Mouse (Mus musculus): ENCODE data around the gene Tbxas1. TPM values are rescaled to one million over a fixed set of nuclear protein-coding genes. Genes with fewer than 3 reads are reported as not detected.

Gene Tbxas1
- polyA plus RNA-seq, 1 experiment from 2014 or later, result 0.37 TPM

- no peak for ATAC-seq
- H3K27me3 ChIP-seq, result no peaks in the 10 kb centered on the region
- POLR2A ChIA-PET, result no interaction called here
- in situ Hi-C loops (cut with MboI; ENCODE audit: low pct_unique_long_range_greater_than_20kb), result no loop called here
- TF ChIP-seq CTCF (IDR thresholded peaks at IDR 0.05), result peak; percentile 50
- DNase-seq (ENCODE audit: low read depth, low spot score), result no peak
- CTCF ChIA-PET, result no interaction called here
These were observed 231.6 kb downstream of the Tbxas1 start for GRCm38 (mm10) chr6:39106812-39107211.

GRCm38 (mm10) chr6:39112701-39113100 lies 237.5 kb downstream of the Tbxas1 start:
- no peak for TF ChIP-seq CTCF (IDR thresholded peaks at IDR 0.05)
- DNase-seq (ENCODE audit: low read depth, low spot score), result no peak
- POLR2A ChIA-PET, result no interaction called here
- no peak for ATAC-seq
- CTCF ChIA-PET, result no interaction called here
- no peaks in the 10 kb centered on the region for H3K27me3 ChIP-seq
- in situ Hi-C loops (cut with MboI; ENCODE audit: low pct_unique_long_range_greater_than_20kb), result no loop called here

- ATAC-seq, result no peak
- CTCF ChIA-PET, result interaction anchor here (1.4 kb wide), 1 partner anchor 11 kb away, joined by 4 read pairs; no protein-coding TSS in a partner anchor
- POLR2A ChIA-PET, result no interaction called here
- DNase-seq (ENCODE audit: low read depth, low spot score), result no peak
- no peak for TF ChIP-seq CTCF (IDR thresholded peaks at IDR 0.05)
- in situ Hi-C loops (cut with MboI; ENCODE audit: low pct_unique_long_range_greater_than_20kb), result no loop called here
- H3K27me3 ChIP-seq, result no peaks in the 10 kb centered on the region
These were observed 237.9 kb downstream of the Tbxas1 start for GRCm38 (mm10) chr6:39113141-39113540.

GRCm38 (mm10) chr6:39115438-39115837 lies 240.2 kb downstream of the Tbxas1 start:
- POLR2A ChIA-PET, result interaction anchor here (0.9 kb wide), 1 partner anchor 51 kb away, joined by 3 read pairs; no protein-coding TSS in a partner anchor

DNA sequence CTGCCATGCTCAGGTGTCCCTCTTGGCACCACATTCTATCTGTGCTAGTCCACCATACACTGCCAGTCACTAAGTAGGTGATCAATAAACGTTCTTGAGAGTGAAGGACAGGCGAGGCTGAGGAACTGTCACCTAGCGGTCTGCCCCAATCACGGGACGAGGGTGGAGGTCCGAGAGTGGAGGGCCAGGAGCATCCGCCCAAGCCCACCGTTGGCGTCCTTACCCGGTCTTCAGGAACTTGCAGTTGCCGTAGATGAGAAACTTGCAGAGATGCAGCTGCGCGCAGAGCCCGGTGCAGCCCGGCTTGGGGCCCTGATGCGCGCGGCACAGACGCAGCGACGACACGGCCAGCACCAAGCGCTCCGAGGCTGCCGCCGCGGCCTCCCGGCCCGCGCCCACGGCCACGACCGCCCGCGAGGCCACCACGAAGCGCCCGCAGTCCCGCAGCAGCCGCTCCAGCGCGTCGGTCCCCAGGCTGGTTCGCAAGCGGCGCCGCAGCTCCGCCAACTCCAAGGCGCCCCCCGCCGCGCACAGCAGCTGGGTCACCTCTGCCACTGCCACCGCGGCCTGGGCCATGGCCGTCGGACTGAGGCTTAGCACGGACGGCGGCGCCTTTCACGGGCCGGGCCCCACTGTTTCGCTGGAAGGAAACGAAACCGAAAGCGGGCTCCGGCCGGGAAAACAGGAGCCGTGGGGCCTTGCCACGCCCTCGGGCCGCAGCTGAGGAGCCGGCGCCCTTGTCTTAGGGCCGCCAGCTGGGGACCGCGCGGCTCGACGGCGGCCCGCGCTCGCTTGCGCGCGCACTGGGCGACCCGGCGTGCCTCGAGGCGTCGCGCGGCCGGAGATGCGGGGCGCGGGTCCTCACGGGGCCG lies 242.6 kb downstream of the Tbxas1 start, which contains the start of gene Parp12:
Parp12 (minus strand) TSS at position 766 of the 872 bp plus-strand sequence.
- no peaks in the 10 kb centered on the region for H3K27me3 ChIP-seq
- CTCF ChIA-PET, result interaction anchor here (0.7 kb wide), 1 partner anchor 10 kb away, joined by 3 read pairs; no protein-coding TSS in a partner anchor
- DNase-seq (ENCODE audit: low read depth, low spot score), result no peak
- POLR2A ChIA-PET, result no interaction called here
- peak; percentile 70 for ATAC-seq
- TF ChIP-seq CTCF (IDR thresholded peaks at IDR 0.05), result no peak
- in situ Hi-C loops (cut with MboI; ENCODE audit: low pct_unique_long_range_greater_than_20kb), result no loop called here

More at GRCm38 (mm10) chr6:39115438-39115837, 240.2 kb downstream of the Tbxas1 start:
- DNase-seq (ENCODE audit: low read depth, low spot score) (no peak), ATAC-seq (no peak)
- H3K27me3 ChIP-seq, result no peaks in the 10 kb centered on the region
- CTCF ChIA-PET, result no interaction called here
- in situ Hi-C loops (cut with MboI; ENCODE audit: low pct_unique_long_range_greater_than_20kb), result no loop called here
- no peak for TF ChIP-seq CTCF (IDR thresholded peaks at IDR 0.05)

GRCm38 (mm10) chr6:39118456-39118881 lies 243.3 kb downstream of the Tbxas1 start:
- TF ChIP-seq CTCF (IDR thresholded peaks at IDR 0.05), result no peak
- ATAC-seq, result no peak
- in situ Hi-C loops (cut with MboI; ENCODE audit: low pct_unique_long_range_greater_than_20kb), result no loop called here
- ChIA-PET POLR2A (no interaction called here), CTCF (no interaction called here)
- DNase-seq (ENCODE audit: low read depth, low spot score), result no peak
- H3K27me3 ChIP-seq, result no peaks in the 10 kb centered on the region

DNA sequence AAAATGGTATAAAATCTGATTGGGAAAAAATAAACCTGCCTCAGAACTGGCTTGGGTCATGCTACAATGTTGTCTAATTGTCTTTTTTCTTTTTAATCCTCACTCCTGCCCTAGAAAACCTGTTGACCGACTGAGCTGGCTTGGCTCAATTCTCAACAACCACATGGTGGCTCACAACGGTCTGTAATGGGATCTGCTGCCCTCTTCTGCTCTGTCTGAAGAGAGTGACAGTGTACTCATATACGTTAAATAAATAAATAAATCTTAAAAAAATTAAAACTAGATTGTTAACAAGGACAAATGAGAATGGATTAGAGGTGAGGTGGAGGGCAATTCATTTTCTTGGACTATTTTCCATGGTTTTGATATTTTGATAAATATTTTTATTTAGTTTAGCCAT lies 245.5 kb downstream of the Tbxas1 start:
- H3K27me3 ChIP-seq, result no peaks in the 10 kb centered on the region
- ATAC-seq (no peak), DNase-seq (ENCODE audit: low read depth, low spot score) (no peak)
- ChIA-PET POLR2A (interaction anchor here (0.8 kb wide), 1 partner anchor 12 kb away, joined by 3 read pairs; no protein-coding TSS in a partner anchor), CTCF (interaction anchor here (1.8 kb wide), 1 partner anchor 15 kb away, joined by 4 read pairs; no protein-coding TSS in a partner anchor)
- in situ Hi-C loops (cut with MboI; ENCODE audit: low pct_unique_long_range_greater_than_20kb), result no loop called here
- TF ChIP-seq CTCF (IDR thresholded peaks at IDR 0.05), result no peak

- TF ChIP-seq CTCF (IDR thresholded peaks at IDR 0.05), result no peak
- in situ Hi-C loops (cut with MboI; ENCODE audit: low pct_unique_long_range_greater_than_20kb), result no loop called here
- ChIA-PET CTCF (interaction anchor here (0.8 to 2.0 kb wide), 4 partner anchors 11 to 19 kb away, joined by 3 to 6 read pairs (median 4); no protein-coding TSS in a partner anchor), POLR2A (interaction anchor here (0.7 kb wide), 1 partner anchor 23 kb away, joined by 3 read pairs; no protein-coding TSS in a partner anchor)
- no peaks in the 10 kb centered on the region for H3K27me3 ChIP-seq
- DNase-seq (ENCODE audit: low read depth, low spot score) (no peak), ATAC-seq (peak; percentile 76)
These were observed 249.5 kb downstream of the Tbxas1 start for GRCm38 (mm10) chr6:39124719-39125118.

DNA sequence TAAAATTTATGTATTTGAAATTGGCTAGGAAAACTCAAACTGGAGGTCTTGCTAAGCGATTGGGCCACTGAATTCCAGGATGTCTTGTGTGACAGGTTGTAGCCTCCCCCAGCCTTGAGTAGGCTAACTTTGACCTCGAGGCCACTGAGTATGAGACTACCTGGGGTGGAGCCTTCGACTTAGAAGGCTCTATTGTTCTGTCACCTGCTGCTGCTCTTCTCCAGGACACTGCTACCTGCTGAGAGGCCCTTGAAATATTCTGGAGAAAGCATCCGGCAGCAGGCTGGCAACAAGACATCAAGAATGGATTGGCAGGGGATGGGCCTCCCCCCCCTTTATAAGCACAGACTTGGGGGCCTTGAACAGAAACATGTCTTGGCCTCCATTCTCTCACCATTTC lies 256.3 kb downstream of the Tbxas1 start:
- ATAC-seq, result no peak
- ChIA-PET CTCF (interaction anchor here (1.5 kb wide), 1 partner anchor 15 kb away, joined by 5 read pairs; no protein-coding TSS in a partner anchor), POLR2A (no interaction called here)
- DNase-seq (ENCODE audit: low read depth, low spot score), result no peak
- in situ Hi-C loops (cut with MboI; ENCODE audit: low pct_unique_long_range_greater_than_20kb), result no loop called here
- H3K27me3 ChIP-seq, result no peaks in the 10 kb centered on the region
- no peak for TF ChIP-seq CTCF (IDR thresholded peaks at IDR 0.05)

DNA sequence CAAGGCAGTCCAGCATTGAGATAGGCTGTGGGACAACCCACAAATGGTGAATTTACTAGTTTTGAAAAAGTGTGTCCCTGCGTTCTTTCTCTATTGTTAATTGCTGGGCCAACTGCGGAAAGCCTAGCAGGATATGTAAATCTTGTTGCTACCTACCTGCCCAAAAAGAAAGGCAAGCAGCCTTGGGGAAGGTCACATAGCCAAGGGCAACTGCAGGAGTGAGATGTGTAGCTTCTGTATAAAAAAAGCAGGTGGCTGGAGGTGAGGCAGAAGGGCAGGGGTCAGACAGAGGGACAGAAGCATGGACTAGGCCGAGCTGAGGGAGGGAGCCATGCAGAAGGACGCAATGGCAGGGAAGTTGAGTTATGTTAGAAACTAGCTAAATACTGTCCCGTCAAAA lies 257.4 kb downstream of the Tbxas1 start:
- no peak for ATAC-seq
- H3K27me3 ChIP-seq, result no peaks in the 10 kb centered on the region
- in situ Hi-C loops (cut with MboI; ENCODE audit: low pct_unique_long_range_greater_than_20kb), result no loop called here
- CTCF ChIA-PET, result interaction anchor here (1.5 kb wide), 1 partner anchor 14 kb away, joined by 5 read pairs; no protein-coding TSS in a partner anchor
- POLR2A ChIA-PET, result interaction anchor here (1.3 kb wide), 1 partner anchor 11 kb away, joined by 3 read pairs; no protein-coding TSS in a partner anchor
- DNase-seq (ENCODE audit: low read depth, low spot score), result no peak
- TF ChIP-seq CTCF (IDR thresholded peaks at IDR 0.05), result no peak

Other genes starting within 250 kb of the Tbxas1 start
- gene Klrg2, start 238.2 kb upstream of the Tbxas1 start, polyA plus RNA-seq (2021), result 24.7 TPM
- gene Clec2l, start 212.3 kb upstream of the Tbxas1 start, polyA plus RNA-seq (2021), result 7.6 TPM
- 28.2 TPM for gene Hipk2, start 761 bp downstream of the Tbxas1 start, polyA plus RNA-seq (2021)
- 29.1 TPM for gene Parp12, start 242.9 kb downstream of the Tbxas1 start, polyA plus RNA-seq (2021)

Measured in Patski (cell line).